Mouse (Mus musculus) gastrocnemius, postnatal 36 days (tissue): ENCODE measurements around the gene Depdc1b. TPM values are rescaled to one million over a fixed set of nuclear protein-coding genes. Genes with fewer than 3 reads are reported as not detected.

Experiments used
- DNase-seq, 2 experiments: peaks; one replicate each; pipeline ENCODE4 v3.0.0; 2022
- intact Hi-C: fragments of 180-260 bp; cut with DNase I; formaldehyde crosslinking; loops from one replicate; pipeline ENCODE4 v1.15.1; 2025
- long read RNA-seq, 2 experiments: library from polyadenylated mRNA; stranded (forward); transcript quantifications; one replicate each; pipeline ENCODE4 v2.0.0; 2021
- total RNA-seq, 2 experiments: library from RNA; stranded (reverse); gene quantifications; 2 replicates each; pipeline ENCODE4 v1.2.3; 2021

Depdc1b gene
- under 1 TPM; 0.20 TPM for total RNA-seq
- long read RNA-seq, experiment 1: 0 reads
- long read RNA-seq, experiment 2: 0 reads

GRCm38 (mm10) chr13:108315702-108316486, at the start of gene Depdc1b:
Depdc1b (plus strand) TSS chr13:108316332.
- peak; percentile 89 to 93 for DNase-seq
- intact Hi-C loops: loop anchor here (5.0 kb wide), 1 partner anchor 104 kb away; the partner anchor contains the start of gene Elovl7

GRCm38 (mm10) chr13:108267841-108268634, 48.1 kb upstream of the Depdc1b start:
- intact Hi-C loops: no loop called here
- no peak for DNase-seq

DNA sequence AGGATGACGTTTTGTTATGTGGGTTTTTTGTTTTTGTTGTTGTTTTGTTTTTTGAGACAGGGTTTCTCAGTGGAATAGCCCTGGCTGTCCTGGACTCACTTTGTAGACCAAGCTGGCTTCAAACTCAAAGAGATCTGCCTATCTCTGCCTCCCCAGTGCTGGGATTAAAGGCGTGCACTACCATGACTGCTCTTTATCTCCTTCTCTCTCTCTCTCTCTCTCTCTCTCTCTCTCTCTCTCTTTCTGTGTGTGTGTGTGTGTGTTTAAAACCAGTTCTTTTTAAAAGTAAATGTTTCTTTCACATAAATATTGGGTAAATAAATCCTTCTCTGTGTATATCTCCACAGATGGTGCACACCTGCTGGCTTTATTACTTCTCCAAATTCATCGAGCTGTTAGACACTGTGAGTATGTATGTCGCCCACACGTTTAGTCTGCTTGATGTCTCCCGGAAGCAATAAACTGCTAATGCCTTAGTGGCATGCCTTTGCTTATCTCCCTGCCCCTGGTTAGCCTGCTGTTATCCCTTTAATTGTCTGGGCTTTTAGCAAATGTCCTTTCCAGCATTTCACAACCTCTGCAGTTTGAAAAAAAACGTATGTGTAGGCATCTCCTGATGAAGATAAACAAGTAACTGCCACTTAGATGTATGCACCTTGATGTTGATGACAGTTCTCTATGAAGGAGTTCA, 44.5 kb upstream of the Depdc1b start:
- intact Hi-C loops: no loop called here
- no peak for DNase-seq

DNA sequence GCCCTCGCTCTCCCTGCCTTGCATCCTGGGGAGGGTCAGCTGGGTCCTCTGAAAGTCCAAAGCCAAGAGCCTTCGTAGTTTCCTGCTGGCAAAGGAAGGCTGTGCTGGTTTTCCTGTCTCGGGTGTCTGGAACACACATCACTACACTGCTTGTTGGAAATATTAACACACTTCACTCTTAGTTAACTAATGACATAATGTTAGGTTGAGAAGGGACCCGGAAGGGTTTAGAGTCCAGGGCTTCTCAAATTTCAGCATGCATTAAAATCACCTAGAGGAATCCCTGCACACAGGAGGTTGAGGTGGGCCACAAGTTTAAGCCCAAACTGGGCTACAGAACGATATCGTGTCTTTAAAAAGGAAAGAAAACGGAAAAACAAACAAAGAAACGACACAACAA, 43.8 kb upstream of the Depdc1b start:
- intact Hi-C loops: no loop called here
- DNase-seq: no peak

- no peak for DNase-seq
- intact Hi-C loops: no loop called here
Observed at GRCm38 (mm10) chr13:108273034-108273433, 43.1 kb upstream of the Depdc1b start.

- DNase-seq: no peak
- intact Hi-C loops: no loop called here
Observed at GRCm38 (mm10) chr13:108273456-108273855, 42.7 kb upstream of the Depdc1b start.

GRCm38 (mm10) chr13:108276561-108276960, 39.6 kb upstream of the Depdc1b start:
- DNase-seq: no peak
- intact Hi-C loops: no loop called here

- intact Hi-C loops: no loop called here
Observed at GRCm38 (mm10) chr13:108277320-108277719, 38.8 kb upstream of the Depdc1b start.

DNA sequence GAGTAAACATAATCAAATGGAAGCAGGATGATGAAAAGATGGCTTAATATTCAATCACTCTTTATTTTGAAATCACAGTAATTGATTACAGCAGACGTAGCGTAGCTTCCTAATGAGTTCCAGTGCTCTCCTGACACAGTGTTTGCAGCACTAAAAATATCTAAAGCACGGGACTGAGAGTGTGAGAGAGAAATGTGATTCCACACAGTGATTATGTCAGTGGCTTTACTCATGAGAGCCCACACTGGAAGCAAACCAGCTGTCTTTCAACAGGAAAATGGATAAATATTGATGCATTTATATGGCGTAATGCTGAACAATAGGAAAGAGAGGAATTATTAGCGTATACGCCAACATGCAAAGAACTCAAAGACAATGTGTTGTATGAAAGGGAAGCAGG, 37.5 kb upstream of the Depdc1b start:
- DNase-seq: no peak
- intact Hi-C loops: no loop called here

More at GRCm38 (mm10) chr13:108277320-108277719, 38.8 kb upstream of the Depdc1b start:
- DNase-seq: no peak

DNA sequence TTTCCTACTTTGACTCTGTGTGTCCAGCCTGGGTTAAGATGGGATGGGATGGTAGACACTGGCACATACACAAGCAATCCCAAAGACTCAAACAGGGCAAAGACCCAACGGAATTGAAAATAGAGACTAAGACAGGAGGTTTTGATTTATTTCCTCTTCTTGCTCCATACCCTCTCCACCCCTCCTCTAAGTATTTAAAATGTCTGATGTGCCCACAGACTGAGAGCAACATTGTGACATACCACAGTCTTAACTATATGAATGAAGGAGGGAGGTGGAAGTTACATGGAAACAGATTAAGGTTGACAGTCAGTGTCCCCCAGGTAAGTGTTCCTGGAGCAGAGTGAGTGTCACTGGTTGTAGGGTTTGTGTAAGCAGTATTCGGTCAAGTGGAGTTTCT, 31.8 kb upstream of the Depdc1b start:
- intact Hi-C loops: no loop called here
- no peak for DNase-seq

DNA sequence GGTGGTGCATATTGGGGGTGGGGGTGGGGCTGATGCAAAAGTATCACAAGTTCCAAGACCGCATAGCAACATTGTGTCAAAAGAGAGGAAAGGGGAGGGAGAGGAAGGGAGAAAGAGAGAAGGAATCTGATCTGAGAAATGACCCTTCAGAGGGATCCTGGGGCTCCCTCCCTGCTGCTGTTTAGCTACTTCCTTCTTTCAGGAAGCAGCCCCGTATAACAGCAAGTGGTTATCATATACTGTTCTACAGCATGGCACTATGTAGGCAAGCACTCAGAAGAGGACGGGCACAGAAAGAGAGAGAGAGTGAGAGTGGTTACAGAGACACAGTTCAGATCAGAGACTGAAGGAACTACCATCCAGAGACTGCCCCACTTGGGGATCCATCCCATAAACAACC, 28.2 kb upstream of the Depdc1b start:
- intact Hi-C loops: no loop called here
- no peak for DNase-seq

DNA sequence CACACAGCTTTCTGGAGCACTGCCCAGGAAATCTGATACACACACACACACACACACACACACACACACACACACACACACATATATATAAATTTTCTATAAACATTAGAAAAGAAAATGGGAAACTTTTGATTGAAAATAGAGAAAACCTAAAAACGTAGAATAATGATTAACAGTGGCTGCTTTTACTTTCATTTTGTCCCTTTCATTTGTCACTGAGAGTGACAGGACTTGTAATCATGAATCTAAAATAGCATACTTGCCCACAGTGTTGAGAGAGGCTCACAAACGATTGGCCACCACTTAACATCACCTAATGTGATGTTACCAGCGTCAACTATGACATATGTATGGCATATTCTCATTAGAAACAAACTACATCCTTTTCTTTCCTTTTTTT, 26.7 kb upstream of the Depdc1b start:
- no peak for DNase-seq
- intact Hi-C loops: no loop called here

DNA sequence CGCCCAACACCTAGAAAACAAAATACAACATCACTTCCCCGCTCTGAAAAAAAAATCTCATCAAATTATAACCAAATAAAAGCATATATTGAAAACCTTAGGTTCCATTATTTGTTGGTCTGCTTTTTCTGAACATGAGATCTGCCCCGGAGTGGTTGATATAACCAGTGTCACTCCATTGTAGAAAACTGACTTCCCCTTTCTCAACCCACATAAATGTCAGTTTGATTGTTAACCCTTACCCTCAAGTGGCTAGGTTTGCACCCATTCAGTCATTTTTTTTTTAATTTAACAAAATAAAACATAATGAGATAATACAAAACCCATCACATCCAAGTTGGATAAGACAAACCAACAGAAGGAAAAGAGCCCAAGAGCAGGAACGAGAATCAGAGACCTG, 25.8 kb upstream of the Depdc1b start:
- intact Hi-C loops: no loop called here
- DNase-seq: no peak

GRCm38 (mm10) chr13:108297350-108298093, 18.6 kb upstream of the Depdc1b start:
- peak in 1 of 2 experiments; percentile 27 for DNase-seq
- intact Hi-C loops: no loop called here

GRCm38 (mm10) chr13:108298241-108298640, 17.9 kb upstream of the Depdc1b start:
- intact Hi-C loops: no loop called here
- DNase-seq: no peak

DNA sequence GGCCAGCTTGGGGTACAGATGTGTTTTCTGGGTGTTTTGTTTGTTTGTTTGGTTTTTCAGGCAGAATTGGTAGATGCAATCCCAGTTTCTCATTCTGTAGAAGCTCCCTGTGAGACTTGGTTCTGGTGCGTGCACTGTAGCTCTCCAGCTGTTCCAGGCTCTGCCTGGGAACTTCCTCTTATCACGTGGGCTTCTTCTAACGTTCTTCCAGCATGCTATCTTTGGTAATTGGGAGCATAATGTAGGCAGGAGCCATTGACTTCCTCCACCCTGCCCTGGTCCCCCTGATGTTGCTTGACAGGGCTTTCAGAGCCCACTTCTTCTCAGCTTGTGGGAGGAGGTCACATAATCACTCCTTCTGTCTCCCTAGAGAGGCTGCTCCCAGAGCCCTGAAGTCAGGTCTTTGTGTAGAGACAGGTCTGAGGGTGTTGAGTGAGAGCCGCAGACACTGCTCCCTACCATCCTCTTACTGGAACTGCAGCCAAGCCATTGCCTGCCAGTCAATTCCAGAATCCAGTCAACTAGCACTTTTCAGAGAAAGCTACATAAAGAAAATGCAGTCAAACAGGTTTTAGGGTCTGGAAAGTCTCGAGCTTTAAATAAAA, 15.7 kb upstream of the Depdc1b start:
- intact Hi-C loops: no loop called here
- DNase-seq: no peak

DNA sequence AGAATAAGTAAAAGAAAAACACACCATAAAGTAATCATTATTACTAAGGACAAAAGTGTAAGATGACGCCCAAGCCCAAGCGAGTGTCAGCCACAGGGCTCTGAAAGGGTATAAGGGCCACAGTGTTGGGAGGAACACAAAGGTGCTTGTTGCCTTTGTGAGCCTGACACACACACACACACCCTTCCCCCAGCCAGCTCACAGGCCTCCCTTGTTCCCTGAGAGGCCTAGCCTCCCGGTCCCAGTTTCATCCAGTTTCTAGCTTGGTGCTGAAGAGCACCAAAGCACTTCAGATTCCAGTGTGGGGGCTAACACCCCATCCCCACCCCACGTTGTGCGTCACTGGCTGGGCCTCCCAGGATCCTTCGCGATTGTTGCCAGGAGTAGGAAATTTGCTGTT, 14.7 kb upstream of the Depdc1b start:
- intact Hi-C loops: no loop called here

GRCm38 (mm10) chr13:108302957-108303675, 13.0 kb upstream of the Depdc1b start:
- intact Hi-C loops: no loop called here
- no peak for DNase-seq

More for the DNA sequence above, 14.7 kb upstream of the Depdc1b start:
- DNase-seq: no peak

DNA sequence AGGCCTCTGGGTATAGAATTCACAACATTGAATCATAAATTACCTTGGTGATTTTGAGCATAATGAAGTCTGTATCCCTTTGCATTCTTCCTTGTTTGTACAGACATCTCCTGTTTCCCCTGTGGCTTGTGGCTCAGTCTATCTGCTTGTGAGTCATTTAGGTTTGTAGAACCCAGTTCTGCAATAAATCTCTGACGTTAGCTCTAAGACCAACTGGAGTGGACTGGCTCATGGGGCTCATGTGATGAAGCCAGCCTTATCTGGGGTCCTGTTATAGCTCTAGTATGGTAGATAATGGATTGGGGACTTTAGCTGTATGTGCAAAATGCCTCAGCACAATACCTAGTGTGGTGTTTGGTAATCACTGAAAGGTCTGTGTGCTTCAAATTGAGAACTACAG, 12.3 kb upstream of the Depdc1b start:
- DNase-seq: no peak
- intact Hi-C loops: no loop called here
